Mouse (Mus musculus) heart, embryonic 16.5 days (tissue): ENCODE measurements around the gene Lix1l. TPM values are rescaled to one million over a fixed set of nuclear protein-coding genes. Genes with fewer than 3 reads are reported as not detected.

ENCODE experiments used
- ATAC-seq: fragments of 200-750 bp; cut with Nextera tagmentation; replicated peaks from 2 replicates; pipeline ENCODE4 v1.8.0; 2017; ENCODE audit warnings: moderate number of reproducible peaks; ENCODE audit not compliant: insufficient read depth, low FRiP score; ENCODE audit errors: extremely low read depth
- H3K27ac ChIP-seq: fragments of 300-500 bp; sonication (generic); 2 replicates; pipeline ENCODE4 v1.5.1; 2014; ENCODE audit warnings: mild to moderate bottlenecking, low read length, control low read depth, moderate library complexity
- H3K27me3 ChIP-seq: fragments of 300-500 bp; sonication (generic); 2 replicates; pipeline ENCODE4 v1.6.1; 2014; ENCODE audit warnings: low read length, mixed read lengths; ENCODE audit not compliant: control insufficient read depth, insufficient read depth
- H3K36me3 ChIP-seq: fragments of 300-500 bp; sonication (generic); 2 replicates; pipeline ENCODE4 v1.6.1; 2014; ENCODE audit not compliant: control insufficient read depth, insufficient read depth
- H3K4me1 ChIP-seq: fragments of 300-500 bp; sonication (generic); 2 replicates; pipeline ENCODE4 v1.6.1; 2014; ENCODE audit warnings: low read length, mixed read lengths; ENCODE audit not compliant: control insufficient read depth, insufficient read depth
- H3K4me2 ChIP-seq: fragments of 300-500 bp; sonication (generic); 2 replicates; pipeline ENCODE4 v1.6.1; 2014; ENCODE audit warnings: low read depth, mild to moderate bottlenecking, control low read depth, low read length
- H3K4me3 ChIP-seq: fragments of 300-500 bp; sonication (generic); 2 replicates; pipeline ENCODE4 v1.5.1; 2014; ENCODE audit warnings: mild to moderate bottlenecking, control low read depth, low read length
- H3K9ac ChIP-seq: fragments of 300-500 bp; sonication (generic); 2 replicates; pipeline ENCODE4 v1.6.1; 2014; ENCODE audit warnings: low read length, control low read depth
- H3K9me3 ChIP-seq: fragments of 300-500 bp; sonication (generic); replicated peaks from 2 replicates; pipeline ENCODE4 v1.6.1; 2016; ENCODE audit warnings: low read length; ENCODE audit not compliant: control insufficient read depth
- WGBS: fragments of 180-500 bp; shearing (Covaris S2); extraction: QIAGEN DNeasy Blood & Tissue Kit; methylation state at CpG from one replicate; pipeline ENCODE4 v1.1.7; 2014; 5-methylcytosine and 5-hydroxymethylcytosine counted together
- polyA plus RNA-seq: library from polyadenylated mRNA; unstranded; fragments of >200 nt; fragmentation: Nextera tagmentation; extraction: Ambion mirVana; gene quantifications from 2 replicates; pipeline ENCODE4 v1.2.1, GENCODE M21; 2015

Gene Lix1l
- polyA plus RNA-seq, 1 experiment from 2014 or later, result 4.3 TPM

DNA sequence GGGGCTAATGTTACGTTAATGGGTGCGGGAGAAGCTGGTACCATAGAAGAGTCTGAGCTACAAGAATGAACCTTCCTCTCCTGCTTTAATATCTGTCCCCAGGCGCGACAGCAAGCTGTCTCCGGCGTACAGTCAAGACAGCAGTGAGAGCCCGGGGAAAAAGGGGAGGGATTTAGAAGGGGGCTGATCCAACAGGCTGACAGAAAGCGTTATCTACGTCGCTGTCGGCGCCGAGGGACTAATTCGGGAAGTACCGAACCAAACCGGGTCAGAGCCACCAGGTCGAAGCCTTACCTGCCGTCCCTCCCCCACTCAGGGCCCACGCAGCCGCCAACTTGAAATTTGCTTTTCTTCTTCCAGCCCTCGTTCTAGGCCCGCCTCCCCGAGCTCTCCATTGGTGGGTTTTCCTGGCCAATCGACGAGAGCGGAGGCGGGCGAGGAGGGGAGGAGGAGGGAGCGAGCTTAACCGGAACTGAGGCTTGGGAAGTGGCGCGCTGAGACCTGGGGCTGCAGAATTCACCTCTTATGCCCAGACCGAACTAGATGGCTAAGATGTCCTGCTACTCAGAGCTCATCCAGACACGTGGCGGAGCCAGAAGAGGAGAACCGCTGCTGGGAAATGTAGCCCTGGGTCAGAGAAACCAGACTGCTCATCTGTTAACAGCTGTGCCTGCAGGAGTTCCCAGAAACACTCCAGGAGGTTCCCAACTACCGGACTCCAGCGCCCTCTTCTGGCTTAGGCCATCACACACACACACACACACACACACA, 7.0 kb upstream of the Lix1l start, which contains the start of gene Polr3gl:
TSS of gene Polr3gl (minus strand) at position 392 of the 771 bp plus-strand sequence.
- Histone ChIP-seq H3K9ac (peak within 1 kb of the TSS; percentile 82), H3K4me3 (peak within 1 kb of the TSS; percentile 69), H3K27me3 (peaks cover 2% of the 10 kb centered on the region; the same call in 1 of the 2 replicates), H3K4me1 (peaks cover 28% of the 10 kb centered on the region), H3K27ac (peak within 1 kb of the TSS; percentile 81), H3K36me3 (no peaks in the 10 kb centered on the region), H3K9me3 (no peaks in the 10 kb centered on the region), H3K4me2 (peak within 1 kb of the TSS; percentile 84)
- peak; percentile 83 for ATAC-seq
- WGBS, result under 1% methylated on average over 38 of the region's 38 CpGs

GRCm38 (mm10) chr3:96594851-96595250, 6.1 kb upstream of the Lix1l start:
- Histone ChIP-seq H3K4me2 (no peak overlapping the region), H3K9me3 (no peaks in the 10 kb centered on the region), H3K4me3 (no peak overlapping the region), H3K27me3 (peaks cover 2% of the 10 kb centered on the region; the same call in 1 of the 2 replicates), H3K4me1 (peaks cover 28% of the 10 kb centered on the region), H3K9ac (no peak overlapping the region), H3K27ac (no peak overlapping the region), H3K36me3 (no peaks in the 10 kb centered on the region)
- 84% methylated on average over 5 of the region's 5 CpGs for WGBS
- ATAC-seq, result no peak

DNA sequence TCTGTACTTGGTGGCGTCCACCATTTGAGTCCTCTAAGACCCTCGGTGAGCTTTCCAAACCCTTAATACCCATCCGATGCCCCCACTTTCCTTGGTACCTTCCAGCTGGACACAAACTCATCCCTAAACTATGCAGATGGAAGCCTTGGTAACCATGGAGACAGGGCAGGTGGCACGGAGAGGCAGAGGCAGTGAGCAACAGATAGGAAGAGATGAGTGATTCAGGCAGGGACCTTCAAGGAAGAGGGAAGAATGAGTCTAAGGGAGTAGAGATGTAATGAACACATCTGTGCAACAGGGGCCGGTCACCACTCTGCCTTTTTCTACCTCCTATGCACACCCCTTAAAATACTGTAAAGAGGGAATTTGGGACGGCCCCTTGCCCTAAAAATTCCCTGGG, 5.3 kb upstream of the Lix1l start:
- H3K27me3 ChIP-seq, result peaks cover 2% of the 10 kb centered on the region; the same call in 1 of the 2 replicates
- H3K4me1 ChIP-seq, result peaks cover 34% of the 10 kb centered on the region
- H3K4me2 ChIP-seq, result peak overlapping the region; percentile 85
- no peak for ATAC-seq
- peak overlapping the region; percentile 81 for H3K9ac ChIP-seq
- no peaks in the 10 kb centered on the region for H3K9me3 ChIP-seq
- H3K4me3 ChIP-seq, result peak overlapping the region; percentile 69
- peak overlapping the region; percentile 82 for H3K27ac ChIP-seq
- H3K36me3 ChIP-seq, result no peaks in the 10 kb centered on the region
- WGBS, result 31% methylated on average over 6 of the region's 6 CpGs

DNA sequence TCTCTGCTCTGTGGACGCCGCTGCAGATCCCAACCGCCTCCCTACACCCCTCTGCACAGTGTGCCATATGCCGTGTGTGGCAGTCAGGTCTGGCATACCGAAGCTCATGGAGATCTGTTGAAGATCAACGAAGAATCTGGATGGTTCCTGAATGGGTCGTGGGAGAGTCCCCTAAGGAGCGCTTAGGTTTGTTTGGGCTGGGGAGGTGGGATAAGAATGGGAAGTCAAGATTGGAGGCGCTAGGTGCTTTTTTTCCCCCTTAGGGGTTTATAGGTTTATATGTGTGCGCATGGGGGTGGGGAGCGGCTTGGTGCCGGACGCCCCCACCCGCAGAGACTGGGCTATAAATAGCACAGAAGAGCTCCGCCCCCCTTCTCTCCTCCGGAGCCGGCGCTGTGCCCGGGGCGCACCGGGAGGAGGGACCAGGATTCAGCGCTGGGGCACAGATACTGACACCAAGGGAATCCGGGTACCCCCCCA, 4.7 kb upstream of the Lix1l start, which contains the start of gene Ankrd34a:
TSS of gene Ankrd34a (plus strand) at position 409 of the 480 bp plus-strand sequence.
- 1% methylated on average over 20 of the region's 23 CpGs for WGBS

GRCm38 (mm10) chr3:96596855-96597254, 4.1 kb upstream of the Lix1l start:
- peak overlapping the region; percentile 61 for H3K27ac ChIP-seq
- no peak for ATAC-seq
- 1% methylated on average over 9 of the region's 12 CpGs for WGBS

More for the DNA sequence above, 4.7 kb upstream of the Lix1l start, which contains the start of gene Ankrd34a:
- no peaks in the 10 kb centered on the region for H3K9me3 ChIP-seq
- H3K27me3 ChIP-seq, result peaks cover 2% of the 10 kb centered on the region; the same call in 1 of the 2 replicates
- peak within 1 kb of the TSS; percentile 85 for H3K4me2 ChIP-seq
- no peaks in the 10 kb centered on the region for H3K36me3 ChIP-seq
- H3K9ac ChIP-seq, result peak within 1 kb of the TSS; percentile 81
- H3K27ac ChIP-seq, result peak within 1 kb of the TSS; percentile 82
- peak within 1 kb of the TSS; percentile 69 for H3K4me3 ChIP-seq
- ATAC-seq, result peak; percentile 11; the same call in 1 of the 2 replicates
- H3K4me1 ChIP-seq, result peaks cover 34% of the 10 kb centered on the region

GRCm38 (mm10) chr3:96597435-96597891, 3.5 kb upstream of the Lix1l start:
- Histone ChIP-seq H3K27ac (peak overlapping the region; percentile 61), H3K36me3 (no peaks in the 10 kb centered on the region), H3K4me1 (peaks cover 40% of the 10 kb centered on the region), H3K27me3 (peaks cover 2% of the 10 kb centered on the region; the same call in 1 of the 2 replicates), H3K9ac (peak overlapping the region; percentile 81), H3K9me3 (no peaks in the 10 kb centered on the region), H3K4me3 (peak overlapping the region; percentile 69), H3K4me2 (peak overlapping the region; percentile 85)
- ATAC-seq, result no peak
- WGBS, result under 1% methylated on average over 40 of the region's 40 CpGs

More at GRCm38 (mm10) chr3:96596855-96597254, 4.1 kb upstream of the Lix1l start:
- H3K27me3 ChIP-seq, result peaks cover 2% of the 10 kb centered on the region; the same call in 1 of the 2 replicates
- H3K9me3 ChIP-seq, result no peaks in the 10 kb centered on the region
- peak overlapping the region; percentile 85 for H3K4me2 ChIP-seq
- peaks cover 34% of the 10 kb centered on the region for H3K4me1 ChIP-seq
- no peaks in the 10 kb centered on the region for H3K36me3 ChIP-seq
- peak overlapping the region; percentile 69 for H3K4me3 ChIP-seq
- peak overlapping the region; percentile 81 for H3K9ac ChIP-seq

- Histone ChIP-seq H3K27ac (peak overlapping the region; percentile 61), H3K9me3 (no peaks in the 10 kb centered on the region), H3K27me3 (peaks cover 2% of the 10 kb centered on the region; the same call in 1 of the 2 replicates), H3K4me1 (peaks cover 41% of the 10 kb centered on the region), H3K4me2 (peak overlapping the region; percentile 85), H3K36me3 (no peaks in the 10 kb centered on the region), H3K4me3 (peak overlapping the region; percentile 69), H3K9ac (peak overlapping the region; percentile 81)
- 6% methylated on average over 54 of the region's 54 CpGs for WGBS
- ATAC-seq, result no peak
These were observed 2.5 kb upstream of the Lix1l start for GRCm38 (mm10) chr3:96598156-96599068.

DNA sequence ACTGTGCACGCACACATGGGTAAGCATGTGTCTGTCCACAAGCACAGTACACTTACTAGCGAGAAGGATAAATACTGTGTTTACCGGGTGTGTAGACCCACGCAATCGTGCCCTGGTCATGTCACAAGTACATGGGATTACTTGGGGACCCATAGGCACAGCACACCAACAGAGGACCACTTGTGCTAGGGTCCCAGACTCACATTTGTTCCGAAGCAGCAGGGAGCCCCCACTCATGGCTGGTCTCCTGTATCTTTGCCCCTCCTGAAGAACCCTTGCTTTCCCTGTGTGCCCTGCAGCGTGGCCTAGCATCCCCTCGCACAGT, 1.9 kb upstream of the Lix1l start:
- Histone ChIP-seq H3K9me3 (no peaks in the 10 kb centered on the region), H3K4me3 (no peak overlapping the region), H3K36me3 (peaks cover 4% of the 10 kb centered on the region), H3K27me3 (peaks cover 2% of the 10 kb centered on the region; the same call in 1 of the 2 replicates), H3K4me2 (peak overlapping the region; percentile 85), H3K27ac (0 out of 2 replicates have a peak overlapping the region, but pooled peaks have one; percentile 22), H3K9ac (peak overlapping the region; percentile 81; the same call in 1 of the 2 replicates), H3K4me1 (peaks cover 46% of the 10 kb centered on the region)
- ATAC-seq, result no peak
- WGBS, result 70% methylated on average over 8 of the region's 8 CpGs
